Mouse (Mus musculus): ENCODE measurements around the gene Mob3a.

DNA sequence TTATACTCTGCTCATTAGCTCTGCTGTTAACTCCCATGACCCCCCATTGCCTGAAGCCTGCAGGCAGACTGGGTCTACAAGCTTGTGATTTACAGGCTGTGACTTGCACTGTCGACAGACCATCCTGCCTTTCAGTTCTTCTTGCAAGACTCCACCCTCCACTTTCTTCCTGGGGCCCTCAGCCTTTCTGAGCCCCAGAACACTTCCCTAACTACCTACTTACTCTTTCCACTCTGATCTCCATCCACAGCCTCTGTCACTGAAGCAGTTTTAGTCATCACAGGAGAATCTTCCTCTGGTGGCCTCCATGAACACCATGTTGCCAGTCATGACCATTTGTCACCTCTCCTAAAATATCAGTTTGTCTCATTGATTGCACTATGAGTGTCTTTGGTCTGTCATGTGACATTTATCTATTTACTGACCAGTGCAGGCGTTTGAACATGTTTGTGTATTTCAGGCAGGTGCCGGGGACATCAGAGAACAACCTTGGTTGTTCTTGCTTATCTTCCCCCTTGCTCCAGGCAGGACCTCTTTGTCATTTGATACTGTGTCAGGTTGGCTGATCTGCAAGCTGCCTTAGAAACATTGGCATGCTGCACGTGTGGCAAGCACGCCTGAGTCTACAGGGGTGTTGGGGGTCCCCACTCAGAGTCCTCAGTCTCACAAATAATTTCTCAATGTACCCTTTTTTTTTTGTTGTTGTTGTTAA lies 38.1 kb downstream of the Mob3a start:
- TF ChIP-seq REST (IDR thresholded peaks at IDR 0.05; ENCODE audit: insufficient read depth, insufficient read length) (no peak), POLR2A (IDR thresholded peaks at IDR 0.05; ENCODE audit: insufficient read length, low read depth) (no peak), CEBPB (IDR thresholded peaks at IDR 0.05; ENCODE audit: insufficient read depth, poor library complexity, severe bottlenecking) (no peak), MYOD1 (IDR thresholded peaks at IDR 0.05; ENCODE audit: control insufficient read depth in 1 of 3, insufficient read length in 2 of 3, low read depth in 2 of 3) (no peak), USF1 (IDR thresholded peaks at IDR 0.05; ENCODE audit: low read depth) (no peak)
